Mouse (Mus musculus): Measurements from ENCODE around the gene Upk3b. TPM values are rescaled to one million over a fixed set of nuclear protein-coding genes. Genes with fewer than 3 reads are reported as not detected.

Gene Upk3b
- polyA plus RNA-seq, 1 experiment from 2014 or later: 0.85 TPM

- H3K36me3 ChIP-seq (ENCODE audit: control insufficient read depth, insufficient read depth, low read length): peaks cover 34% of the 10 kb centered on the region
- no peak overlapping the region for H3K27ac ChIP-seq (ENCODE audit: low read depth, low read length)
- H3K4me1 ChIP-seq (ENCODE audit: control insufficient read depth, insufficient read depth, low read length): 0 out of 2 replicates have a peak, but pooled peaks cover 3% of the 10 kb centered on the region
- no peak for ATAC-seq (ENCODE audit: low FRiP score, low TSS enrichment)
- H3K9ac ChIP-seq (ENCODE audit: low read depth, low read length): no peak overlapping the region
- WGBS: 78% methylated on average over 3 of the region's 3 CpGs
- no peaks in the 10 kb centered on the region for H3K9me3 ChIP-seq (ENCODE audit: control insufficient read depth, low read length)
- no peak overlapping the region for H3K4me3 ChIP-seq (ENCODE audit: low read length)
- no peak overlapping the region for H3K4me2 ChIP-seq (replicated peaks; ENCODE audit: low read depth, low read length)
- H3K27me3 ChIP-seq (ENCODE audit: control insufficient read depth, insufficient read depth, low read length): no peaks in the 10 kb centered on the region
Observed at GRCm38 (mm10) chr5:136025712-136026111, 12.6 kb upstream of the Upk3b start.

- 65% methylated on average over 9 of the region's 9 CpGs for whole genome bisulfite sequencing
- Histone ChIP-seq H3K4me3 (ENCODE audit: low read length) (no peak overlapping the region), H3K9ac (ENCODE audit: low read depth, low read length) (no peak overlapping the region), H3K9me3 (ENCODE audit: control insufficient read depth, low read length) (no peaks in the 10 kb centered on the region), H3K4me1 (ENCODE audit: control insufficient read depth, insufficient read depth, low read length) (0 out of 2 replicates have a peak, but pooled peaks cover 3% of the 10 kb centered on the region), H3K36me3 (ENCODE audit: control insufficient read depth, insufficient read depth, low read length) (peaks cover 42% of the 10 kb centered on the region), H3K4me2 (replicated peaks; ENCODE audit: low read depth, low read length) (no peak overlapping the region), H3K27ac (ENCODE audit: low read depth, low read length) (no peak overlapping the region), H3K27me3 (ENCODE audit: control insufficient read depth, insufficient read depth, low read length) (no peaks in the 10 kb centered on the region)
- no peak for ATAC-seq (ENCODE audit: low FRiP score, low TSS enrichment)
Observed at GRCm38 (mm10) chr5:136026859-136027258, 11.4 kb upstream of the Upk3b start.

- ATAC-seq (ENCODE audit: low FRiP score, low TSS enrichment): no peak
- WGBS: 81% methylated on average over 11 of the region's 11 CpGs
- Histone ChIP-seq H3K4me2 (replicated peaks; ENCODE audit: low read depth, low read length) (no peak overlapping the region), H3K36me3 (ENCODE audit: control insufficient read depth, insufficient read depth, low read length) (peaks cover 50% of the 10 kb centered on the region), H3K27me3 (ENCODE audit: control insufficient read depth, insufficient read depth, low read length) (no peaks in the 10 kb centered on the region), H3K9me3 (ENCODE audit: control insufficient read depth, low read length) (no peaks in the 10 kb centered on the region), H3K27ac (ENCODE audit: low read depth, low read length) (no peak overlapping the region), H3K4me1 (ENCODE audit: control insufficient read depth, insufficient read depth, low read length) (0 out of 2 replicates have a peak, but pooled peaks cover 3% of the 10 kb centered on the region), H3K4me3 (ENCODE audit: low read length) (no peak overlapping the region), H3K9ac (ENCODE audit: low read depth, low read length) (no peak overlapping the region)
Observed at GRCm38 (mm10) chr5:136027612-136028311, 10.5 kb upstream of the Upk3b start.

GRCm38 (mm10) chr5:136034868-136035267, 3.4 kb upstream of the Upk3b start:
- no peak overlapping the region for H3K27ac ChIP-seq (ENCODE audit: low read depth, low read length)
- H3K27me3 ChIP-seq (ENCODE audit: control insufficient read depth, insufficient read depth, low read length): no peaks in the 10 kb centered on the region
- no peak overlapping the region for H3K9ac ChIP-seq (ENCODE audit: low read depth, low read length)
- H3K4me1 ChIP-seq (ENCODE audit: control insufficient read depth, insufficient read depth, low read length): no peaks in the 10 kb centered on the region
- ATAC-seq (ENCODE audit: low FRiP score, low TSS enrichment): no peak
- no peaks in the 10 kb centered on the region for H3K9me3 ChIP-seq (ENCODE audit: control insufficient read depth, low read length)
- 85% methylated on average over 4 of the region's 4 CpGs for WGBS
- peaks cover 24% of the 10 kb centered on the region for H3K36me3 ChIP-seq (ENCODE audit: control insufficient read depth, insufficient read depth, low read length)
- H3K4me3 ChIP-seq (ENCODE audit: low read length): no peak overlapping the region
- no peak overlapping the region for H3K4me2 ChIP-seq (replicated peaks; ENCODE audit: low read depth, low read length)

- no peaks in the 10 kb centered on the region for H3K4me1 ChIP-seq (ENCODE audit: control insufficient read depth, insufficient read depth, low read length)
- no peak overlapping the region for H3K4me3 ChIP-seq (ENCODE audit: low read length)
- H3K9ac ChIP-seq (ENCODE audit: low read depth, low read length): no peak overlapping the region
- H3K36me3 ChIP-seq (ENCODE audit: control insufficient read depth, insufficient read depth, low read length): peaks cover 20% of the 10 kb centered on the region
- H3K27me3 ChIP-seq (ENCODE audit: control insufficient read depth, insufficient read depth, low read length): no peaks in the 10 kb centered on the region
- H3K9me3 ChIP-seq (ENCODE audit: control insufficient read depth, low read length): no peaks in the 10 kb centered on the region
- no peak overlapping the region for H3K4me2 ChIP-seq (replicated peaks; ENCODE audit: low read depth, low read length)
- 71% methylated on average over 1 of the region's 1 CpGs for WGBS
- ATAC-seq (ENCODE audit: low FRiP score, low TSS enrichment): no peak
- H3K27ac ChIP-seq (ENCODE audit: low read depth, low read length): no peak overlapping the region
Observed at GRCm38 (mm10) chr5:136035285-136035684, 3.0 kb upstream of the Upk3b start.

GRCm38 (mm10) chr5:136036667-136037066, 1.6 kb upstream of the Upk3b start:
- H3K9me3 ChIP-seq (ENCODE audit: control insufficient read depth, low read length): no peaks in the 10 kb centered on the region
- WGBS: 79% methylated on average over 1 of the region's 1 CpGs
- H3K27ac ChIP-seq (ENCODE audit: low read depth, low read length): no peak overlapping the region
- H3K36me3 ChIP-seq (ENCODE audit: control insufficient read depth, insufficient read depth, low read length): peaks cover 9% of the 10 kb centered on the region; the same call in 1 of the 2 replicates
- H3K4me2 ChIP-seq (replicated peaks; ENCODE audit: low read depth, low read length): no peak overlapping the region
- H3K27me3 ChIP-seq (ENCODE audit: control insufficient read depth, insufficient read depth, low read length): no peaks in the 10 kb centered on the region
- no peak overlapping the region for H3K4me3 ChIP-seq (ENCODE audit: low read length)
- H3K4me1 ChIP-seq (ENCODE audit: control insufficient read depth, insufficient read depth, low read length): no peaks in the 10 kb centered on the region
- H3K9ac ChIP-seq (ENCODE audit: low read depth, low read length): no peak overlapping the region
- no peak for ATAC-seq (ENCODE audit: low FRiP score, low TSS enrichment)

GRCm38 (mm10) chr5:136040210-136040609, 1.9 kb downstream of the Upk3b start:
- H3K9ac ChIP-seq (ENCODE audit: low read depth, low read length): no peak overlapping the region
- no peak overlapping the region for H3K27ac ChIP-seq (ENCODE audit: low read depth, low read length)
- no peaks in the 10 kb centered on the region for H3K27me3 ChIP-seq (ENCODE audit: control insufficient read depth, insufficient read depth, low read length)
- 46% methylated on average over 5 of the region's 5 CpGs for WGBS
- H3K4me2 ChIP-seq (replicated peaks; ENCODE audit: low read depth, low read length): no peak overlapping the region; the same call in 1 of the 2 replicates
- no peaks in the 10 kb centered on the region for H3K9me3 ChIP-seq (ENCODE audit: control insufficient read depth, low read length)
- no peaks in the 10 kb centered on the region for H3K4me1 ChIP-seq (ENCODE audit: control insufficient read depth, insufficient read depth, low read length)
- no peak overlapping the region for H3K4me3 ChIP-seq (ENCODE audit: low read length)
- no peak; the same call in 1 of the 2 replicates for ATAC-seq (ENCODE audit: low FRiP score, low TSS enrichment)
- H3K36me3 ChIP-seq (ENCODE audit: control insufficient read depth, insufficient read depth, low read length): no peaks in the 10 kb centered on the region

GRCm38 (mm10) chr5:136041260-136041659, 3.0 kb downstream of the Upk3b start:
- Histone ChIP-seq H3K4me2 (replicated peaks; ENCODE audit: low read depth, low read length) (no peak overlapping the region), H3K4me1 (ENCODE audit: control insufficient read depth, insufficient read depth, low read length) (no peaks in the 10 kb centered on the region), H3K27me3 (ENCODE audit: control insufficient read depth, insufficient read depth, low read length) (no peaks in the 10 kb centered on the region), H3K27ac (ENCODE audit: low read depth, low read length) (no peak overlapping the region), H3K4me3 (ENCODE audit: low read length) (no peak overlapping the region), H3K9me3 (ENCODE audit: control insufficient read depth, low read length) (no peaks in the 10 kb centered on the region), H3K9ac (ENCODE audit: low read depth, low read length) (no peak overlapping the region), H3K36me3 (ENCODE audit: control insufficient read depth, insufficient read depth, low read length) (no peaks in the 10 kb centered on the region)
- 43% methylated on average over 2 of the region's 2 CpGs for WGBS
- ATAC-seq (ENCODE audit: low FRiP score, low TSS enrichment): no peak

- peaks cover 2% of the 10 kb centered on the region; the same call in 1 of the 2 replicates for H3K4me1 ChIP-seq (ENCODE audit: control insufficient read depth, insufficient read depth, low read length)
- H3K4me2 ChIP-seq (replicated peaks; ENCODE audit: low read depth, low read length): no peak overlapping the region
- no peaks in the 10 kb centered on the region for H3K9me3 ChIP-seq (ENCODE audit: control insufficient read depth, low read length)
- H3K36me3 ChIP-seq (ENCODE audit: control insufficient read depth, insufficient read depth, low read length): no peaks in the 10 kb centered on the region
- WGBS: 96% methylated on average over 8 of the region's 8 CpGs
- H3K27ac ChIP-seq (ENCODE audit: low read depth, low read length): no peak overlapping the region
- ATAC-seq (ENCODE audit: low FRiP score, low TSS enrichment): no peak
- H3K9ac ChIP-seq (ENCODE audit: low read depth, low read length): no peak overlapping the region
- no peaks in the 10 kb centered on the region for H3K27me3 ChIP-seq (ENCODE audit: control insufficient read depth, insufficient read depth, low read length)
- no peak overlapping the region for H3K4me3 ChIP-seq (ENCODE audit: low read length)
Observed at GRCm38 (mm10) chr5:136041666-136042065, 3.4 kb downstream of the Upk3b start.
